ENCODE assay signal across 13 mouse cellular contexts in genomic region chr2:156295601-156296063, GRCm38 (mm10). TPM values are rescaled to one million over a fixed set of nuclear protein-coding genes. Genes with fewer than 3 reads are reported as not detected.
DNase-seq lines count a peak whose midpoint lies in the region; ATAC-seq and TF ChIP-seq lines count a peak whose summit lies in the region.
"Had no signal": no experiment of that assay in that cellular context is flagged by ENCODE, and none has a peak within 500 bp of the region (broad histone marks: within the 10 kb centered on the region; RNA-seq: fewer than 3 reads in every experiment).

No protein-coding gene starts in this region.

- ATAC-seq in lung, postnatal 0 days = no peak
- ATAC-seq in intestine, embryonic 15.5 days = peak; percentile 72
- no peak for ATAC-seq in stomach, embryonic 16.5 days (ENCODE audit: insufficient read depth, low FRiP score)
- no peak for ATAC-seq in hindbrain, embryonic 12.5 days (ENCODE audit: low FRiP score)

- DNase-seq in lung, postnatal 0 days (ENCODE audit: low spot score) = no peak
- DNase-seq in lung, postnatal 4 days = no peak
- DNase-seq in kidney, postnatal 25 days = peak; percentile 78 to 86
- no peak for DNase-seq in adrenal gland, postnatal 10 days
- no peak for DNase-seq in thymus, postnatal 4 days
- DNase-seq: cerebellum, postnatal 14 days; thymus, adult 2 months had no signal

- no peak for TF ChIP-seq EP300 in lung, postnatal 0 days (IDR thresholded peaks at IDR 0.05)

- H3K36me3 ChIP-seq in lung, postnatal 0 days (ENCODE audit: insufficient read depth, low read length) = peaks cover 11% of the 10 kb centered on the region; the same call in 1 of the 2 replicates
- peaks cover 9% of the 10 kb centered on the region for H3K36me3 ChIP-seq in intestine, embryonic 15.5 days
- H3K36me3 ChIP-seq in stomach, embryonic 16.5 days (ENCODE audit: control insufficient read depth, insufficient read depth, low read length) = 0 out of 2 replicates have a peak, but pooled peaks cover 9% of the 10 kb centered on the region
- peaks cover 70% of the 10 kb centered on the region for H3K36me3 ChIP-seq in hindbrain, embryonic 12.5 days

- no peaks in the 10 kb centered on the region for H3K4me1 ChIP-seq in lung, postnatal 0 days (ENCODE audit: insufficient read depth, low read depth, low read length)
- peaks cover 19% of the 10 kb centered on the region for H3K4me1 ChIP-seq in intestine, embryonic 15.5 days (replicated peaks)
- no peaks in the 10 kb centered on the region for H3K4me1 ChIP-seq in stomach, embryonic 16.5 days (ENCODE audit: control insufficient read depth, insufficient read depth, low read length)
- no peaks in the 10 kb centered on the region for H3K4me1 ChIP-seq in hindbrain, embryonic 12.5 days
- H3K4me1 ChIP-seq: embryonic facial prominence, embryonic 13.5 days; limb, embryonic 15.5 days had no signal

- H3K4me3 ChIP-seq in lung, postnatal 0 days (ENCODE audit: low read depth, low read length) = no peak overlapping the region
- no peak overlapping the region for H3K4me3 ChIP-seq in intestine, embryonic 15.5 days (replicated peaks)
- H3K4me3 ChIP-seq in stomach, embryonic 16.5 days (replicated peaks; ENCODE audit: low read length) = no peak overlapping the region
- no peak overlapping the region for H3K4me3 ChIP-seq in hindbrain, embryonic 12.5 days
- H3K4me3 ChIP-seq: embryonic facial prominence, embryonic 13.5 days; left cerebral cortex, adult 2 months; limb, embryonic 15.5 days had no signal

- peak overlapping the region; percentile 72 for H3K27ac ChIP-seq in lung, postnatal 0 days (ENCODE audit: low read length)
- H3K27ac ChIP-seq in intestine, embryonic 15.5 days = 0 out of 2 replicates have a peak overlapping the region, but pooled peaks have one; percentile 7
- peak overlapping the region; percentile 49 for H3K27ac ChIP-seq in stomach, embryonic 16.5 days (ENCODE audit: low read length)
- H3K27ac ChIP-seq in hindbrain, embryonic 12.5 days = no peak overlapping the region
- H3K27ac ChIP-seq: embryonic facial prominence, embryonic 13.5 days; left cerebral cortex, adult 2 months; limb, embryonic 15.5 days had no signal

- WGBS in lung, postnatal 0 days = 89% methylated on average over 2 of the region's 2 CpGs
- 83% methylated on average over 2 of the region's 2 CpGs for WGBS in intestine, embryonic 15.5 days
- 83% methylated on average over 2 of the region's 2 CpGs for WGBS in stomach, embryonic 16.5 days
- WGBS in hindbrain, embryonic 12.5 days = 98% methylated on average over 2 of the region's 2 CpGs

- H3K27me3 ChIP-seq in lung, postnatal 0 days (replicated peaks; ENCODE audit: insufficient read depth, low read length) = no peaks in the 10 kb centered on the region
- no peaks in the 10 kb centered on the region for H3K27me3 ChIP-seq in intestine, embryonic 15.5 days (replicated peaks)
- H3K27me3 ChIP-seq in stomach, embryonic 16.5 days (ENCODE audit: control insufficient read depth, insufficient read depth, low read length) = no peaks in the 10 kb centered on the region
- H3K27me3 ChIP-seq in hindbrain, embryonic 12.5 days = no peaks in the 10 kb centered on the region
- H3K27me3 ChIP-seq: embryonic facial prominence, embryonic 13.5 days; limb, embryonic 15.5 days had no signal

- no peak for TF ChIP-seq CTCF in lung, postnatal 0 days (IDR thresholded peaks at IDR 0.05)

- H3K9ac ChIP-seq in lung, postnatal 0 days (replicated peaks; ENCODE audit: low read depth) = no peak overlapping the region
- H3K9ac ChIP-seq in intestine, embryonic 15.5 days = no peak overlapping the region
- H3K9ac ChIP-seq in stomach, embryonic 16.5 days (ENCODE audit: low read length) = no peak overlapping the region
- no peak overlapping the region for H3K9ac ChIP-seq in hindbrain, embryonic 12.5 days
- H3K9ac ChIP-seq: embryonic facial prominence, embryonic 13.5 days; limb, embryonic 15.5 days had no signal

- no peaks in the 10 kb centered on the region for H3K9me3 ChIP-seq in lung, postnatal 0 days (ENCODE audit: low read length)
- no peaks in the 10 kb centered on the region for H3K9me3 ChIP-seq in intestine, embryonic 15.5 days
- no peaks in the 10 kb centered on the region for H3K9me3 ChIP-seq in stomach, embryonic 16.5 days (replicated peaks; ENCODE audit: control insufficient read depth, low read length)
- no peaks in the 10 kb centered on the region for H3K9me3 ChIP-seq in hindbrain, embryonic 12.5 days (replicated peaks)
- H3K9me3 ChIP-seq: embryonic facial prominence, embryonic 13.5 days; limb, embryonic 15.5 days had no signal

- H3K4me2 ChIP-seq in lung, postnatal 0 days (replicated peaks; ENCODE audit: low read depth, low read length) = no peak overlapping the region
- H3K4me2 ChIP-seq in intestine, embryonic 15.5 days (replicated peaks) = no peak overlapping the region
- no peak overlapping the region for H3K4me2 ChIP-seq in stomach, embryonic 16.5 days (ENCODE audit: low read depth, low read length)
- H3K4me2 ChIP-seq in hindbrain, embryonic 12.5 days (replicated peaks) = no peak overlapping the region
- H3K4me2 ChIP-seq: embryonic facial prominence, embryonic 13.5 days; limb, embryonic 15.5 days had no signal

RNA-seq across cellular contexts. Expression of gene Cnbd2, which starts 16.5 kb away (rescaled TPM):
- polyA plus RNA-seq in lung, postnatal 0 days (2015; fragmentation: Nextera tagmentation; extraction: Ambion mirVana) = 6.8 and 7.0 TPM in 2 replicates
- polyA plus RNA-seq in intestine, embryonic 15.5 days (2015; fragmentation: Nextera tagmentation; extraction: Ambion mirVana) = 4.4 and 5.0 TPM in 2 replicates
- 2.4 and 3.3 TPM in 2 replicates for polyA plus RNA-seq in stomach, embryonic 16.5 days (2015; fragmentation: Nextera tagmentation; extraction: Ambion mirVana)
- polyA plus RNA-seq in hindbrain, embryonic 12.5 days (2016; fragmentation: Nextera tagmentation; extraction: Ambion mirVana) = 6.4 and 6.7 TPM in 2 replicates
- total RNA-seq in adrenal gland, postnatal 10 days (2021) = 1 to 10 TPM; 1.5 to 2.0 TPM

RNA-seq across cellular contexts. Expression of gene Scand1, which starts 16.9 kb away (rescaled TPM):
- 119 TPM in 2 replicates for polyA plus RNA-seq in lung, postnatal 0 days (2015; fragmentation: Nextera tagmentation; extraction: Ambion mirVana)
- 62.8 and 75.2 TPM in 2 replicates for polyA plus RNA-seq in intestine, embryonic 15.5 days (2015; fragmentation: Nextera tagmentation; extraction: Ambion mirVana)
- 27.2 and 31.3 TPM in 2 replicates for polyA plus RNA-seq in stomach, embryonic 16.5 days (2015; fragmentation: Nextera tagmentation; extraction: Ambion mirVana)
- polyA plus RNA-seq in hindbrain, embryonic 12.5 days (2016; fragmentation: Nextera tagmentation; extraction: Ambion mirVana) = 121 and 126 TPM in 2 replicates
- total RNA-seq in adrenal gland, postnatal 10 days (2021) = 10 to 100 TPM; 96.3 to 98.8 TPM

Comparison
In these comparisons a context has a peak if more than half of its experiments do, and no peak if none do; other contexts are left out.
1. DNase-seq: peak in kidney, postnatal 25 days (2 of 2); none in lung, postnatal 0 days (single experiment), lung, postnatal 4 days (0 of 2), adrenal gland, postnatal 10 days (single experiment) and thymus, postnatal 4 days (single experiment).